Mouse (Mus musculus) intestine, embryonic 15.5 days (tissue): ENCODE data around the gene 4931428F04Rik. TPM values are rescaled to one million over a fixed set of nuclear protein-coding genes. Genes with fewer than 3 reads are reported as not detected.
"Not testable (repeated sequence)": the region's sequence is repeated elsewhere in the genome, so short reads cannot be mapped to it uniquely, and the experiment has no call there.

Experiments used
- ATAC-seq: fragments of 200-750 bp; cut with Nextera tagmentation; 2 replicates; pipeline ENCODE4 v1.8.0; 2017; ENCODE audit warnings: moderate TSS enrichment, moderate library complexity
- H3K27ac ChIP-seq: fragments of 300-500 bp; sonication (generic); 2 replicates; pipeline ENCODE4 v1.5.1; 2015; ENCODE audit warnings: mild to moderate bottlenecking, inconsistent platforms
- H3K27me3 ChIP-seq: fragments of 300-500 bp; sonication (generic); replicated peaks from 2 replicates; pipeline ENCODE4 v1.6.1; 2015; ENCODE audit warnings: inconsistent platforms
- H3K36me3 ChIP-seq: fragments of 300-500 bp; sonication (generic); 2 replicates; pipeline ENCODE4 v1.6.1; 2015; ENCODE audit warnings: inconsistent platforms
- H3K4me1 ChIP-seq: fragments of 300-500 bp; sonication (generic); replicated peaks from 2 replicates; pipeline ENCODE4 v1.6.1; 2015; ENCODE audit warnings: inconsistent platforms
- H3K4me2 ChIP-seq: fragments of 300-500 bp; sonication (generic); replicated peaks from 2 replicates; pipeline ENCODE4 v1.6.1; 2015; ENCODE audit warnings: mild to moderate bottlenecking, inconsistent platforms
- H3K4me3 ChIP-seq: fragments of 300-500 bp; sonication (generic); replicated peaks from 2 replicates; pipeline ENCODE4 v1.5.1; 2015; ENCODE audit warnings: inconsistent platforms
- H3K9ac ChIP-seq: fragments of 300-500 bp; sonication (generic); 2 replicates; pipeline ENCODE4 v1.6.1; 2015; ENCODE audit warnings: inconsistent platforms
- H3K9me3 ChIP-seq: fragments of 300-500 bp; sonication (generic); 2 replicates; pipeline ENCODE4 v1.6.1; 2016; ENCODE audit warnings: inconsistent platforms
- WGBS: fragments of 180-500 bp; shearing (Covaris S2); methylation state at CpG from one replicate; pipeline ENCODE4 v1.1.7; 2015; 5-methylcytosine and 5-hydroxymethylcytosine counted together
- polyA plus RNA-seq: library from polyadenylated mRNA; unstranded; fragments of >200 nt; fragmentation: Nextera tagmentation; extraction: Ambion mirVana; gene quantifications from 2 replicates; pipeline ENCODE4 v1.2.1, GENCODE M21; 2015

4931428F04Rik gene
- polyA plus RNA-seq, 1 experiment from 2014 or later: 8.6 TPM

GRCm38 (mm10) chr8:105291802-105292201 lies 2.1 kb upstream of the 4931428F04Rik start:
- not testable (repeated sequence) for H3K36me3 ChIP-seq, H3K9ac ChIP-seq, H3K4me3 ChIP-seq, H3K9me3 ChIP-seq, H3K27ac ChIP-seq, ATAC-seq, H3K4me2 ChIP-seq
- WGBS: 69% methylated on average over 3 of the region's 3 CpGs
- H3K27me3 ChIP-seq: peaks cover 11% of the 10 kb centered on the region
- peaks cover 11% of the 10 kb centered on the region for H3K4me1 ChIP-seq

- 85% methylated on average over 8 of the region's 8 CpGs for WGBS
- peaks cover 11% of the 10 kb centered on the region for H3K27me3 ChIP-seq
- not testable (repeated sequence) for H3K27ac ChIP-seq, H3K9me3 ChIP-seq, H3K9ac ChIP-seq, ATAC-seq, H3K36me3 ChIP-seq, H3K4me3 ChIP-seq, H3K4me2 ChIP-seq
- H3K4me1 ChIP-seq: peaks cover 11% of the 10 kb centered on the region
These were observed 1.7 kb upstream of the 4931428F04Rik start for GRCm38 (mm10) chr8:105291364-105291763.

GRCm38 (mm10) chr8:105290554-105291314 lies 1.1 kb upstream of the 4931428F04Rik start:
- Histone ChIP-seq H3K4me3 (peak overlapping the region; percentile 48; the same call in 1 of the 2 replicates), H3K9ac (no peak overlapping the region), H3K4me1 (peaks cover 11% of the 10 kb centered on the region), H3K9me3 (no peaks in the 10 kb centered on the region), H3K36me3 (no peaks in the 10 kb centered on the region), H3K4me2 (peak overlapping the region; percentile 86), H3K27ac (no peak overlapping the region), H3K27me3 (peaks cover 11% of the 10 kb centered on the region)
- 7% methylated on average over 31 of the region's 31 CpGs for WGBS
- ATAC-seq: no peak

GRCm38 (mm10) chr8:105288958-105289732 lies 519 bp downstream of the 4931428F04Rik start:
- peak overlapping the region; percentile 38; the same call in 1 of the 2 replicates for H3K9ac ChIP-seq
- peak overlapping the region; percentile 48 for H3K4me3 ChIP-seq
- H3K27ac ChIP-seq: peak overlapping the region; percentile 56; the same call in 1 of the 2 replicates
- under 1% methylated on average over 53 of the region's 53 CpGs for WGBS
- no peaks in the 10 kb centered on the region for H3K9me3 ChIP-seq
- peaks cover 11% of the 10 kb centered on the region for H3K27me3 ChIP-seq
- peaks cover 11% of the 10 kb centered on the region for H3K4me1 ChIP-seq
- ATAC-seq: peak; percentile 95
- H3K4me2 ChIP-seq: peak overlapping the region; percentile 86
- no peaks in the 10 kb centered on the region for H3K36me3 ChIP-seq

- no peaks in the 10 kb centered on the region for H3K36me3 ChIP-seq
- peak overlapping the region; percentile 86; the same call in 1 of the 2 replicates for H3K4me2 ChIP-seq
- H3K4me3 ChIP-seq: no peak overlapping the region
- H3K9ac ChIP-seq: no peak overlapping the region
- peaks cover 11% of the 10 kb centered on the region for H3K4me1 ChIP-seq
- no peak for ATAC-seq
- H3K27me3 ChIP-seq: peaks cover 11% of the 10 kb centered on the region
- no peak overlapping the region for H3K27ac ChIP-seq
- H3K9me3 ChIP-seq: no peaks in the 10 kb centered on the region
- WGBS: 86% methylated on average over 5 of the region's 5 CpGs
These were observed 1.4 kb downstream of the 4931428F04Rik start for GRCm38 (mm10) chr8:105288231-105288630.

- Histone ChIP-seq H3K4me2 (no peak overlapping the region), H3K4me1 (peaks cover 11% of the 10 kb centered on the region), H3K36me3 (no peaks in the 10 kb centered on the region), H3K4me3 (no peak overlapping the region), H3K27me3 (peaks cover 11% of the 10 kb centered on the region), H3K9me3 (no peaks in the 10 kb centered on the region), H3K27ac (no peak overlapping the region), H3K9ac (no peak overlapping the region)
- ATAC-seq: no peak
- WGBS: 83% methylated on average over 4 of the region's 4 CpGs
These were observed 2.8 kb downstream of the 4931428F04Rik start for GRCm38 (mm10) chr8:105286907-105287306.

- H3K27me3 ChIP-seq: peaks cover 7% of the 10 kb centered on the region
- H3K27ac ChIP-seq: no peak overlapping the region
- H3K4me3 ChIP-seq: no peak overlapping the region
- H3K9me3 ChIP-seq: no peaks in the 10 kb centered on the region
- WGBS: 54% methylated on average over 12 of the region's 12 CpGs
- peaks cover 7% of the 10 kb centered on the region for H3K4me1 ChIP-seq
- H3K36me3 ChIP-seq: no peaks in the 10 kb centered on the region
- ATAC-seq: no peak
- H3K9ac ChIP-seq: no peak overlapping the region
- H3K4me2 ChIP-seq: no peak overlapping the region
These were observed 4.2 kb downstream of the 4931428F04Rik start for GRCm38 (mm10) chr8:105285514-105285913.

- peak; percentile 80 for ATAC-seq
- Histone ChIP-seq H3K4me3 (no peak overlapping the region), H3K9me3 (no peaks in the 10 kb centered on the region), H3K36me3 (no peaks in the 10 kb centered on the region), H3K4me1 (peaks cover 10% of the 10 kb centered on the region), H3K27ac (no peak overlapping the region), H3K27me3 (peaks cover 20% of the 10 kb centered on the region), H3K4me2 (no peak overlapping the region), H3K9ac (no peak overlapping the region)
- WGBS: 33% methylated on average over 23 of the region's 23 CpGs
These were observed 6.6 kb downstream of the 4931428F04Rik start for GRCm38 (mm10) chr8:105283074-105283473.

GRCm38 (mm10) chr8:105282239-105282638 lies 7.4 kb downstream of the 4931428F04Rik start:
- no peak overlapping the region for H3K9ac ChIP-seq
- H3K36me3 ChIP-seq: no peaks in the 10 kb centered on the region
- peaks cover 28% of the 10 kb centered on the region for H3K27me3 ChIP-seq
- no peaks in the 10 kb centered on the region for H3K9me3 ChIP-seq
- WGBS: 87% methylated on average over 4 of the region's 4 CpGs
- no peak overlapping the region for H3K27ac ChIP-seq
- H3K4me3 ChIP-seq: no peak overlapping the region
- ATAC-seq: no peak
- peaks cover 10% of the 10 kb centered on the region for H3K4me1 ChIP-seq
- no peak overlapping the region for H3K4me2 ChIP-seq

GRCm38 (mm10) chr8:105281821-105282220 lies 7.8 kb downstream of the 4931428F04Rik start:
- no peaks in the 10 kb centered on the region for H3K9me3 ChIP-seq
- peaks cover 10% of the 10 kb centered on the region for H3K4me1 ChIP-seq
- H3K27ac ChIP-seq: no peak overlapping the region
- peaks cover 32% of the 10 kb centered on the region for H3K27me3 ChIP-seq
- H3K9ac ChIP-seq: no peak overlapping the region
- 91% methylated on average over 12 of the region's 12 CpGs for WGBS
- H3K4me3 ChIP-seq: no peak overlapping the region
- no peaks in the 10 kb centered on the region for H3K36me3 ChIP-seq
- no peak for ATAC-seq
- H3K4me2 ChIP-seq: no peak overlapping the region

GRCm38 (mm10) chr8:105280567-105280966 lies 9.1 kb downstream of the 4931428F04Rik start:
- no peaks in the 10 kb centered on the region for H3K9me3 ChIP-seq
- no peak overlapping the region for H3K4me2 ChIP-seq
- H3K4me3 ChIP-seq: no peak overlapping the region
- H3K4me1 ChIP-seq: peaks cover 19% of the 10 kb centered on the region
- ATAC-seq: no peak
- H3K9ac ChIP-seq: no peak overlapping the region
- H3K27ac ChIP-seq: no peak overlapping the region
- H3K27me3 ChIP-seq: peaks cover 43% of the 10 kb centered on the region
- no peaks in the 10 kb centered on the region for H3K36me3 ChIP-seq
- 72% methylated on average over 3 of the region's 3 CpGs for WGBS

GRCm38 (mm10) chr8:105278911-105279334 lies 10.7 kb downstream of the 4931428F04Rik start:
- Histone ChIP-seq H3K27ac (no peak overlapping the region), H3K4me2 (peak overlapping the region; percentile 63), H3K36me3 (no peaks in the 10 kb centered on the region), H3K27me3 (peaks cover 59% of the 10 kb centered on the region), H3K9ac (no peak overlapping the region), H3K9me3 (no peaks in the 10 kb centered on the region), H3K4me3 (peak overlapping the region; percentile 15), H3K4me1 (peaks cover 22% of the 10 kb centered on the region)
- WGBS: 3% methylated on average over 28 of the region's 28 CpGs
- peak; percentile 63 for ATAC-seq
